Mouse (Mus musculus) c-Kit-positive CD71-negative TER-119-negative erythroid progenitor cells, embryonic 14.5 days (primary cell): ENCODE measurements at regions not wholly inside any gene's neighbourhood (a gene's known extent, or its start where the extent isn't known, plus 50 kb on each side); places are given as distances from the start of the nearest gene placed in this dataset.

ENCODE experiments used
- DNase-seq: peaks from one replicate; pipeline ENCODE4 v3.0.0-alpha.2; 2013; ENCODE audit warnings: low read depth

DNA sequence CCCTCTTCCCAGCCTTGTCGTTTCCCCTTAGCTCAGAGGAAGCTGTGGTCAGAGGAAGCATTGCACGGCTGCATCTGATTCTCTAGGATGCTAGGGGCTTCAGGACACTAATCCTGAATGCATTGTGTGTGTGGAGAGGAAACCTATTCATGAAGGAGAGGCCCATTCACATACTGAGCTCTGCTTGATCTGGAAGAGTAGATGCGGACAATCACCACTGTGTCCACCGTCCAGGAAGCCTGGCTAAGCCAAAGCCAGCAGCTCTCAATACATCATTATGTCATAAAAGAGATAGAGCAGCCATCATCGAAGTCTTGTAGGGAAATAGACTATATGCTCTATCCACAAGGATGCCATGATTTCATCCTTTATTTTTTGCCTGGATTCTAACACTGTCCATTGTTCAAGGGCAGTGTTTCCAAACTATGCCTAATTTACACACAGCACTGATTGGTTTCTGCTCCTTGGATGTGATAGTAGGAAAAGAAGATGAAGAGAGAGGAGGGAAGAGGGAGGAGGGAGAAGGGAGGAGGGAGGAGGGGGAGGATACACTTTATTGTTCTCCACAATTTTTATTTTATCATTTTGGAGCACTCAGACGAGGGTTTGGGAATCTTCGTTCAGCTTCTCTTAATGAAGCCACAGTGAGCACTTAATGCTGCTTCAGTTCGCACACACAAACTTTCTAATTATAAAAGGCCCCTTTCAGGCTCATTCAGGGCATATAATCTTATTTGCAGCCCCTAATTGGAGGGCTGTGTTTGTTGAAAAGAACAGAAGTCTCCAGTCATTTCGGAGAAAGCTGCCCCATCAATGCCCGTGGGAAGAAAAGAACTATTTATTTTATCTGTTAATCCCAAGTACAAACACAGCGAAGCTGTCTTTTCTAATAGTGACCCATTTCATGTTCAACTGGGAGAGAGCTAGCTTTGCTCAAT is 195.0 kb downstream of the Pdgfra start:
- no peak for DNase-seq

DNA sequence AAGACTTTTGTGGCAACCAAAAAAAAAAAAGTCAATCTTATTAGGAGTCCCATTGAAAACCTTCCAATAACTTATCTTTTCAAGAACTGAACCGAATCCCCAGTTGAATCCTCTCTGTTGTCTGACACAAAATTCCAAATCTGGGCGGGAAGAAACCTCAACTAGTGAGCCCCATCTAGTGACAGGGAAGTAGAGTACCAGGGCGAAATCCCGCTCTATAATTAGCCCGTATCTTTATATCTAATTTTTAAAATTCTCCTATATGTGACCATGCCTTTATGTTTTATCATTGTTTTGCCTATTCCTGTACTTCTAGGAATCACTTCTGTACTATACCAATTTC is 195.7 kb downstream of the Pdgfra start:
- DNase-seq: no peak

DNA sequence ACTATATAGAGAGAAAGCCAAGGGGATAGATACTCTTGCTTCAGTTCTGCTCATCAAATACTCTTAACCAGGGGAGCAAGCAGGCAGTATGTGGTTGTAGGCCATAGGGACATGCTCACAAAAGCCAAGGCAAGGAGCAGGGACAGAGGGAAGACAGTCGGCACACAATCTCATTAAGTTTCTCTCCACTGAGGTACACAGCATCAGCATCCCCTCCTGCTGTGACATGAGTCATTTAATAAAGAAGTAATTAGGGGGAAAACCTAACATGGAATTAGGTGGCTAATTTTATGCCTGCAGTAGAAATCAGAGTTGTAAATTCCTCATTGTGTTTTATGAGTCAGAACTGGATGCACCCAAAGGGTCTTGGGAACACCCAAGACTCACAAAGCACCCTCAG is 203.2 kb downstream of the Pdgfra start:
- DNase-seq: no peak

DNA sequence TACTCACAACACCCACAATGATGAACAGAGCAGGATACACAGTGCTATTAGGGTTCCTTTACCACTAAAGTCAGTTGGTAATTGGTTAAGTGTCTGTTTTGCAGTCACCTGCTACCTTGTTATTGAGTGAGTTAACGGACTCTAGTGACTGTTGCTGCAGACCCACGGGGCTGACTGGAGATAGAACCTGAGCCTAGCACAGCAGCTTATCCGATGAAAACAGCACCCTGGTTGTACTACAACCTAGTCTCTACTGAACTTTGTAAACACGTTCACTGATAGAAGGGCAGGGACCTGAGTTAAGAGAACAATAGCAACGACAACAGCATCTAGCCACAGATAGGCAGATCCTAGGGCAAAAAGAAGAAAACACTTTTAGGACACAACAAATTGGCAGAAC is 206.8 kb downstream of the Pdgfra start:
- no peak for DNase-seq

DNA sequence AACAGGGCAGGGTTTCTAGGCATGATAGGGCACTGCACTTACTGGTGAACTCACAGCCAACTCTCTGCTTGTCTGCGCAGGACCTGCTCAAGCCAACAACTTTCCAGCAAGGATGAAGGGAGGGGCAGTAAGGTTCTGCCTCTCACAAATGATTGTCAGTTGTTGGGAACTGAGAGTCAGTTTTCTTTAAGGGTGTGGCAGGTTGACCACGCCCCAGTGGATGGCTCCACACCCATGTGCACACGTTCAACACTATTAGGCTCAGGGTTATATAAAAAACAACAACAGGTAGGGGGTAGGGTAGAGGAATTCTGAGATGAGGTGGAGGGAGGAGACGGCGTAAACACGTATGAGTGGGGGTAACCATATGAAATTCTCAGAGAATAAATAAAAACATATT is 210.9 kb upstream of the Kit start:
- DNase-seq: no peak

DNA sequence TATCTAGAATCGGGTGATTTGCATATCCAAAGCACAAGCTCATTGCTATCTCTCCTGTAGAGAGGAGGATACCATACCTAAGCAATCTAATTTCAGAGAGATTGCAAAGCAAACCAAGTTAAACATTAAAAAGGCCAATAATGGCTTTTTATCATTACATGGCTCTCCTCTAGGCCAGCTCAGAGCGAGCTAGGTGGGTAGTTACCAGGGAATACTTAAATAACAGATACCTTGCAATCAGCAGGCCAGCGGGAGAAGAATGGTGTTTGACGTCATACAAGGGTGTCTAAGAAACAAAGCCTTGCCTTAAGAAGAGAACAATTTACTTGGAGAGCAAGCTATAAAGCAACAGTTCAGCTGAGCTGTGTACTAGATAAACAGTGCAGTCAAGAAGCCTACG is 207.4 kb upstream of the Kit start:
- DNase-seq: no peak

DNA sequence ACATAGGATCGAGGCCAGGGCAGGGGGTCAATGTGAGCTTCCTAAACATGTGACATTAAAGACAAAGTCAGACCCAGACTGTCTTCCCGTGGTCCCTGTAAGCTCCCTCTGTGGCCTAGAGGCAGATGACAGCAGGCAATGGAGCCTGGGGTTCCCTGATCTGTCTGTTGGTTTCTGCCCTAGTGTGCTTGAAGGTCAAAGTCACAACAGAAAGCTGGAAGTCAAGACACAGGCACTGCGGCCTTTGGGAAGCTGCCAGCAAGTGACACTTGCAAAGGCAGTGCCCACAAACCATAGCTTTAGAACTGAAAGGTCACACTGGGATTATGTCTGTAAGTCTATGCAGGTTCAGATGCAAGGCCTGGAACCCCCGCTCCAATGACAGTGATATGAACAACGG is 206.0 kb upstream of the Kit start:
- DNase-seq: no peak

DNA sequence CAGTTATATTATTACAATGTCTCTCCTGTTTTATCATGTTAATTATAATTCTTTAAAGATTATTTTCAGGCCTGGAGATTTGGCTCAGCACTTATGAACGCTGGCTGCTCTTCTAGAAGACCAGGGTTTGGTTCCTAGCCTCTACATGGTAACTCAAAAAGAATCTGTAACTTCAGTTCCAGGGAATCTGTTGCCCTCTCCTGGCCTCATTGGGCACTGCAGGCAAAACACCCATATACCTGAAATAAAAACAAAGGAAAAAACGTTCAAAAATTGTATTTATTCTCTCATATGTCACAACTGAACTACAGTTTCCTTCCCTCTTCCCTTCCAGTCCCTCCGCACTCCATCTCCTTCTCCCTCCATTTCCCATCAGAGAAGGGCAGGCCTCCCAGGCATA is 201.9 kb upstream of the Kit start:
- DNase-seq: no peak

DNA sequence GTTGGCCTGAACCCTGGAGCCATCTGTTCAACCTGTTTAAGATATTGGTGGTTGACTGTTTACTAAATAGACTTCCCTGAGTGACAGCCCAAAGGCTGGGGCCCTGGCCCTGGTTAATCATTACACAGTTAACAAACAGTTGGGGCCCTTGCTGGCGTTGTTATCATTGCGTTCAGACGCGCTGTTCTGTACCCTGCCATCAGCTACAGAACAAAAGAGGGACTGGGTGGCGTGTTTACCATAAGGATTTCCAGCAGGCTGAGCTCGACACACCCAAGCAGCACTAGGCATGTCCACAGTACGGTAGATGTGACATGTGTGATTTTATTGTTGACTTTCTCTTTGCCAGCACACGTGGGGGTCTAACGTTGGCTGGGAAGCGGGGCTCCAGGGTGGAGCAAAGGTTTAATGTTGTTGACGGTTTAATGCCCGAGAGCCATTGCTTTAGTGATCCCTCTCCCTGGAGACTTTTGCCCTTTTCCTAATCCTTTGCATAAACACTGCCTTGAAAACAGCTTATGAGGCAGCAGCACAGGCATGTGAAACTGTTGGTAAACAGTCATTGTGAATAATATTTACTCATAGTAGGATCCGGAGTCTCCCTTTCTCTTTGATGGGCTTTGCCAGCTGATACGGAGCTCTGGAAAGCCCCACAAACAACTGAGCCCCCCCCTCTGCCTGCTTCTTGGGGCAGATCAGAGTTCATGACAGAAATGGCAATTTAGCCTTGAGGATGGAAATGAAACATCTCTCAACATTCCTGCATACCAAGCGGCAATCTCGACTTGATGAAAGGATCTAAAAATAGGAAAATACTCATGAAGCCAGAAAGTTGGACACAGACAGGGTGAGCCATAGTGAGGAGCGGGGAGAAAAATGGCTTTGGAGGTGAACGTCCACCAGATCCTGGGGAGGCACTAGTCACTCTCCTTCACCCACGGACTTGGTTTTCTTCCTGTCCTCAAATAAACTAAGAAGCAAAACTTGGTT is 197.1 kb upstream of the Kit start:
- DNase-seq: peak; percentile 20

DNA sequence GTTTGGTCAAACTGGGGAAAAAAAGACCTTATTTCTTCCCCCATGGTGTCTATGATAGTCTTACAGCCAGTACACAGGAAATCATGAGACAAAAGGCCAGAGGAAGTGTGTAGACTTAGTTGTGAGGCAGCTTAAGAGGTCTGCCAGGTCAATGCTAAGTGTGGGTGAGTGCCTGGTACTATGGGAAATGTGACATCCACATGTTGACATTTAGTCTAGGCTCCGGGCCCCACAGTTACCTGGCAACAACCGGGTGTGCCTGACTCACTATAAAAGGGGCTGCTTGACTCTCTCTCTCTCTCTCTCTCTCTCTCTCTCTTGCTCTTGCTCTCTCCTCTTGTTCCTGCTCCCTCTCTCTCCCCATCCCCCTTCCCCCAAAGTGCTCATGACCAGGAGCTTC is 196.1 kb upstream of the Kit start:
- no peak for DNase-seq

DNA sequence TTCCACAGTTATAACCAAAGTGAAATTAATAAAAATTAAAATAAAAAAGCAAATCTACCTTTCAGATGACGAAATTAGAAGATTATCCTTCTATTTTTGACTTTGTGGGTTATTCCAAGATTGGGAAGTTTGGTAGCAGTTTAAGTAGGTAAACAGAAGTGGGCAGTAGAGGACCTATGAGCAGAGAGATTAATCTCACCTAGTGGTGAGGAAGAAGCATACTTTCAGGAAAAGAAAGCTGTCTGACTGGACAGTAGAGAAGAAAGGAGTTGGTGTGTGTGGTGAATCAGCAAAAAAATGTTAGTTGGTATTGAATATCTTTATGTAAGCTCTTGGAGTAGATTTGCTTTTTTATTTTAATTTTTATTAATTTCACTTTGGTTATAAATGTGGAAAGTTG is 194.4 kb upstream of the Kit start:
- no peak for DNase-seq

DNA sequence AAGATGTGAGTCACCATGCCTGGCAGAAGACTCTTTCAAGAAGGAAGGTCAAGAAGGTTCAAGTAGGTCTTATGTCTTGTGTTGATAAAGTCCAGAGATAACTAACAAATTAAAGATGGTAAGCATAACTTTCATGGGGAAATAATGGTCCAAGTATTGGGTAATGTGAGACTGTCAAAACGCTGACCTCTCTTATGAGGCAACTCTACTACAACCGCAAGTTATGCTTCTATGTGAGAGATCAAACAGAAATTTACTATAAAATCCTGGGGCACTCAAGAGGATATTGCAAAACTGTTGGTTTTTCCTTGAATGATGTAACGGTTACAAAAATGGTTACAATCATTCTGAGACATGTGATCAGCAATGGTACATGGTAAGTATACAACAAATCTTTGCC is 192.6 kb upstream of the Kit start:
- no peak for DNase-seq

DNA sequence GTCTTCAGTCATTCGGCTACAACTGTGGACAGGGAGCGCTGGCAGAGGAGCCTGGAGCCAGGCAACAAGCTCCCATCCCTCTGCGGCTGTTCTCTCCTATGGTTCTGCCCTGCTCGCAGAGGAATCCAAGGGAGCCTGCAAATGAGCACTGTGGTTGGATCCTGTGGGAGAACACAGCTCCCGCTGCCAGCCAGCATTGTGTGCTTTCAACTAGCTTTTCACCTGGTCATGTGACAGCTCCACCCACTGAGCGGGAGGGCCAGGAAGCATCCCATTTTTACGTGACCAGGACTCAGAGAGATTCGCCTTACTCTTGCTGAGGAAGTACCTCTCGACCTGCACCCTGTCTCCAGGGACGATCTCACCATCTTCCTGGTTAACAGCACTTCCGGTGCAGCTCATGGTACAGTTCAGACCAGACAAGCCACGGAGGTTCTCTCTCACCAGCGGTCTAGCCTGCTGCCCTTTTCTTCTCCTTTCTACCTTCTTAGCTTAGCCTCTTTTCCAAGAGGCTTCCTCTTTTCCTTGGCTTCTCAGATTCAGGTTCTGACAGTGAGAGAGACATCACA is 186.7 kb upstream of the Kit start:
- no peak for DNase-seq

DNA sequence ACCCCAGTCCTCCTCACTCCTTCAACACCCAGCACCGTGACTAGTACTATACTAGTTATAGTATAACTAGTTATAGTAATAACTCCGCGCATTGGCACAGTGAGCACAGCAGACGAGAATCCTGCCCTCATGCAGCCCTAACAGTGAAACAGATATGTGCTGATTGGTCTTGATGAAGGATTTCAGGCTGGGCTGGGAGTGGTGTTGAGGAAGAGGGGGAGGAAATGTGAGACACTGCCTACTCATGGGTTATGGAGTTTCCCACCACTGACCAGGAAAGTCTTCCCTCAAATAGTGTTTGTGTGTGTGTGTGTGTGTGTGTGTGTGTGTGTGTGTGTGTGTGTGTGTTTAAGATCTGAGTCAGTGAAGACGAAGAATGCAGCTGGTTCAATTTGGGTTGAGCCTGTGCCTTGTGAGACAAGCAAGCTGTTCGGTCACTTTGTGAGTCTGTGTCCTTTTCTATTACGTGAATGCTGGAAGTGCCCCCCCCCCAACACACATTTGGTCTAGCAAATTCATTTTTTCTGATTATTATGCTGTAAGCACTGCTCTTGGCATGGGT is 185.9 kb upstream of the Kit start:
- DNase-seq: no peak

DNA sequence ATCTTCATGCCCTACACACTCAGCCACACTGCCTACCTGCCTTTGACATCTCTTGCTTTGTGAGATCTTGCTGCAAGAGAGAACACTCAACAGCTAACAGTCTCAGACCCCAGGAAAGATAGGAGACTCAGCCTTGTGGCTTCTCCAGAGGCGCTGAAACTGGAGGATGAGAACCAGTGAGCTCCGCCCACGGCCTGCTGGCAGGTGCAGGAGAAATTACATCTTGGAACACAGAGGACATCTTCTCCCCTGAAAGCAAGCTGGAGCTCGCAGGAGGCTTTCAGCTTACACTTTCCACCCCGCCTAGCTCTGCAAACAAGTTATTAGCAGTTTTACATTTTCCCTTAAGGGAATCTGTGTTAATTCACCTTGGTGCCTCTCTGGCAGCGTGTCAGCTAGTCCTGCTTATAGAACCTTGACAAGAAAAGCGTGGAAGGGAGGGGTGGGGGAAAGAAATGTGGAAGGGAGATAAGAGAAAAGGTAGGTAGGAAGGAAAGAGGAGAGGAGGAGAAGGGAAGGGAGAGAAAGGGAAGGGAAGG is 185.2 kb upstream of the Kit start:
- DNase-seq: no peak

DNA sequence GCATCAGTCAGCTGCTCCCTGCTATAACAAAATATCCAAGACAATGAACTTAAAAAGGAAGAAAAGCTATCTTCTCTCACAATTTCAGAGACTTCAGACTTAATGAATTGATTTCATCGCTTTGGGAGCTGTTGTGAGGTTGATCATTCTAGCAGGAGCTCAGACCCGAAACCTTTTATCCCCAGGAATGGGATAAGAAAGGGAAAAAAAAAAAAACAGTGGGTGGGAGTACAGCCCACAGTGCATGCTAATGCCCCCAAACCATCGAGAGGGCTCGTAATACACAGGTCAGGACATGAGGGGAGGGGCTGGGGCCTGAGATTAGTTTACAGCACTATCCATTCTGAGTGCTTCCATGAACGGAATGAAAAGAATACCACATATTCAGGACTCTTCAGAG is 175.9 kb upstream of the Kit start:
- no peak for DNase-seq

DNA sequence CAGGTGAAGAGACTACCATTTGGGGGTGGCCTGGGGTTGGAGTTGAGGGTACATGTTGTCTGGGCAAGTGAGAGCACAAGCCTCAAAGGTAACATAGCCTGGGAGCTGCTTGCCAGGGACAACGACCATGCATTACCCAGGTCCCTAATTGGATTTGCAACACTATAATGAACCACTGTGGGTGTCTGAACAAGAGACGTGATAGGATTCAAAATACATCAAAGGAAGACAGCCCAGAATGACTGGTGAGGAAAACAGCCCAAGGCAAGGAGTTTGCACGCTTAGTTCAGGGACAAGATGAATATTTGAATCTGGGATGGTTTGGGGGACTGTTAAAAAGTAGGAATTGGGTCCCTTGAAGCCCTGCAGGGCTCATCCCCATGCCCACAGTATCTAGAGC is 173.0 kb upstream of the Kit start:
- no peak for DNase-seq

DNA sequence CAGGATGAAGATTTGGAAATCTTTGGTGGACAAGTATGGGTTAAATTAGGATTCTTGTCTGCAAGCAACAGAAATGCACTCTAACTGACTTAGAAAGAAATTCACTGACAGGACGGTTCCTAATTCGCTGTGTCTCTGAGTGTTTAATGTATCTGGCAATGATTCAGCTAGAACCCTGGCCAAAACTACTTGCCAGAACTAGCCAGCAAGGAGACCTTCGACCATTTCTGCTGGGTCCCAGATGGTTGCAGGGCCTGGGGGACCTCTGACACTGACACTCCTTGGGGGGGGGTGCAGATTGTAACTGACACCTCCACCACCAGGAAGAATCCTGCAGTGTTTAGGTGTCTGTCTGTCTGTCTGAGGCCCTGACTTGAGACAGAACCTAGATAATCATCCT is 172.1 kb upstream of the Kit start:
- no peak for DNase-seq

DNA sequence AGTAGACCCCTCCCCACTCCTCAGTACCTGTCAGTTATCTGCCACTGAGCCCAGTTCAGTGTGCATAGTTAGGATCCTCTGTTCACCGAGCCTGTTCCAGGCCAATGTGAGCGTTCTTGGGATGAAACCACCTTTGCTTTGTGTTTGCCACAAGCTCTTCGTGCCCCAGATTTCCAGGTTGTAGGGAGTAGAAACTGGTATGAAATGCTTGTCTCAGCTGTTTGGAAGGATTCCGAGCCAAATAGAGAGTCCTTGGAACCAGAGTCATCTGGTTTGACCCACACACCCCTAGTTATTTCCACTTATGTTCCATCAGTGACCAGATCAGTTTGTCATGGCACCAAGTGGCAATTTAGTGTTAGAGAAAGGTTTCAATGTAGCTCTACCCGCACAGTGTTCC is 171.2 kb upstream of the Kit start:
- no peak for DNase-seq

DNA sequence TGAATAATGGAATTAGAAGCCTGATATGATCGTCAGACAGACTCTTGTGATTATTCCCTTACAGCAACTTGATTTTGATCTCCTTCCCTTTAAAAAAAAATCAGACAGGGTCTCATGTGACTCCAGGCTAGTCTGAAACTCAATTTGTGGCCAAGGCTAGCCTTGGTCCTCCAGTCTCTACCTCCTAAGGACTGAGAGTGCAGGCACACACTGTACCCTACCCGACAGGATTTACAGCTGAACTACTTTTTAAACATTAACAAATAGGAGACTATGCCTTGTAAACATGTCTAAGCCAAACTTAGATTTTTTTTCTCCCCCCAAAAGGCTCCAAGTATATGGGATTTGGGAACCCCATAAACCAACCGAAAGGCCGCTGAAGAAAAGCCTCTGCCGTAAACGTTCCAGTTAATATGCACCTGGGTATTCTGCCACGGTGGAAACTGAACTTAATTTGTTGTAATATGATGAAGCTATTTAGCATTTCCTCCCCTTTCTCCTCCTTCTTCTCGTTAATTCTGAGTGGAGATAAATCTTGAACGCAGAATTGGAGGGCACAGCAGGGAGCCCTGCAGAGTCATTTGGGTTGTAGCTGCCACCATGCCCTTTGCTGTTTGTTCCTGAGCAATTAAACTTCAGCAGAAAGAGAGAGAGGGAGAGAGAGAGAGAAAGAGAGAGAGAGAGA is 170.0 kb upstream of the Kit start:
- no peak for DNase-seq

DNA sequence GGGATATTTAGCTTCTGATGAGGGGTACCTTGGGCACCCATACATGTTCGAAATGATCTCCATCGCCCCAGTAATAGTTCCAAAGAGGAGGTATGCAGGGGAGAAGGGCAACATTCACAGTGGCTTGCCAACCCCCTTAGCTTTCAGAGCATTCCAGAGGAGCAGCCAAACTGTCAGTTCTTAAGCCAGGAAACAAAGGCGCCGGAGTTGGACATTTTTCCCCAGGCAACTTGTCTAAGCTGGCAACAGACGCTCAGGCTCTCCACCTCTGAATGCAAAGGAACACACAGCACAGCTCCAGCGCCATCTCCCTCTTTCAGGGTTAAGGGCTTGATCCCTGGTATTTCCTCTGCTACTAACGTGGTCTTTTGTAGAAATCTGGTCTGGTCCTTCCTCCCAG is 169.2 kb upstream of the Kit start:
- no peak for DNase-seq

DNA sequence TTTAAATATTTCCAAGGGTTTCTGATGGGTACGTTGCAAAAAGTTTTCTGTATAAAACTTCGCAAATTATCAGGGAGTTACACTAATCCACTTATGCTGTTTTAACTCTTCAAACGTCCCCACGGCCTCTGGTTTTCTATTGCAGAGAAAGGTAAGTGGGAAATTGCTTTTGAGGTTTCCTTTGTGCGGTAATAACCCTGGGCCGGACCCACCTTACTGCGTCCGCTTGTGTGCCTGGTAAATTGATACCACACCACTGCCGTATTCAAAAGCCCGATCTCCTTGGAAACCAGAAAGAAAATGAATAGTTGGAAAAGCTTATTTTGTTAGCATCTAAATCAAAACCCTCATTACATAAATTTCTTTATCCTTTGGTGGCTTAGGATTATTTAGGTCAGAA is 167.0 kb upstream of the Kit start:
- DNase-seq: no peak
